Mouse (Mus musculus): ENCODE data around the gene Fgfr2. TPM values are rescaled to one million over a fixed set of nuclear protein-coding genes. Genes with fewer than 3 reads are reported as not detected.

The Fgfr2 gene
- polyA plus RNA-seq, 1 experiment, result 14.8 TPM

DNA sequence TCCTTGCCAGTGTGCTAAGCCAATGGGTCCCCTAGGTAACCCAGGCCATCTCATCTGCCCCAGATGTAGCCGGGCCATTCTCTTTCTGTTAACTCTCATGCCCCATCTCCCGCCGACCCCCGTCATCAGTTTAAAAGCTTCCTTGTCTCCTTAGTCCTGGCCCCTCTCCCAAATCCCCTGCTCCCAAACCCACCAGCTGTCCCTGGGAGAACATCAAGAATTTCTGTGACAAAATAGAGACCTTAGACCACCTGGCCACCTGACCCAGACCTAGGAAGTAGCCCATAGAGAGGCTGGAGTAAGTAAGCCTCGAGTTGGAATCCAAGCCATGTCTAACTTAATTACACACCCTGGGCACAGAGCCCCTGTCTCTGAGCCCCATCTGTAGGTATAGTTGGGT, 232.9 kb downstream of the Fgfr2 start:
- Histone ChIP-seq H3K4me1 (ENCODE audit: control insufficient read depth, insufficient read depth, low read length) (peaks cover 9% of the 10 kb centered on the region), H3K27ac (ENCODE audit: insufficient read depth, low read depth, low read length) (no peak overlapping the region), H3K4me3 (ENCODE audit: insufficient read depth, low read depth, low read length) (no peak overlapping the region), H3K36me3 (ENCODE audit: control insufficient read depth, insufficient read depth, low read length) (no peaks in the 10 kb centered on the region), H3K27me3 (replicated peaks; ENCODE audit: control insufficient read depth, insufficient read depth, low read length) (no peaks in the 10 kb centered on the region)
- WGBS, result 89% methylated on average over 5 of the region's 5 CpGs
- no peak for DNase-seq
- no peak for TF ChIP-seq CTCF (conservative IDR thresholded peaks at IDR 0.05; ENCODE audit: insufficient read depth, insufficient read length, low read depth, low read length)
- TF ChIP-seq POLR2A (IDR thresholded peaks at IDR 0.05; ENCODE audit: low read depth, low read length), result no peak

DNA sequence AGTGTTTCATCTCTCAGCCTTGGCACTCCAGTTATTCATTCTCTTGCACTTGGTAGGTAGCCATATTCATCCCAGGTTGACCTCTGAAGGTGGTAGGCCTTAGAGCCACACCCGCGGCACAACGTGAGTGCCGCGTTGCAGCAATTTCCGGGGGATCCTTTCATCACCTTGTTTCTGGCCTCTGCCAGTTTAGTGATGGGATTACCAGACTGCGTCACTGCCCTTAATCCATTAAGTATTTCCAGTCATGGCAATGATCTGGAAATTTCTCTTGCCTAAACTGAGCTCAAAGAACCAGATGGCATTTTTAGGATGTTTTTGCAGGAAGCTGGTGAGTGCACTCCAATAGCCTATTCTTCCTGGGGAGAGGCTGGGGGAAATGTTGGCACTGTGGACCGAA, 233.5 kb downstream of the Fgfr2 start:
- H3K27me3 ChIP-seq (replicated peaks; ENCODE audit: control insufficient read depth, insufficient read depth, low read length), result no peaks in the 10 kb centered on the region
- peaks cover 9% of the 10 kb centered on the region for H3K4me1 ChIP-seq (ENCODE audit: control insufficient read depth, insufficient read depth, low read length)
- H3K4me3 ChIP-seq (ENCODE audit: insufficient read depth, low read depth, low read length), result no peak overlapping the region
- WGBS, result 74% methylated on average over 8 of the region's 8 CpGs
- no peaks in the 10 kb centered on the region for H3K36me3 ChIP-seq (ENCODE audit: control insufficient read depth, insufficient read depth, low read length)
- TF ChIP-seq CTCF (conservative IDR thresholded peaks at IDR 0.05; ENCODE audit: insufficient read depth, insufficient read length, low read depth, low read length) (no peak), POLR2A (IDR thresholded peaks at IDR 0.05; ENCODE audit: low read depth, low read length) (no peak)
- DNase-seq, result no peak
- no peak overlapping the region for H3K27ac ChIP-seq (ENCODE audit: insufficient read depth, low read depth, low read length)

DNA sequence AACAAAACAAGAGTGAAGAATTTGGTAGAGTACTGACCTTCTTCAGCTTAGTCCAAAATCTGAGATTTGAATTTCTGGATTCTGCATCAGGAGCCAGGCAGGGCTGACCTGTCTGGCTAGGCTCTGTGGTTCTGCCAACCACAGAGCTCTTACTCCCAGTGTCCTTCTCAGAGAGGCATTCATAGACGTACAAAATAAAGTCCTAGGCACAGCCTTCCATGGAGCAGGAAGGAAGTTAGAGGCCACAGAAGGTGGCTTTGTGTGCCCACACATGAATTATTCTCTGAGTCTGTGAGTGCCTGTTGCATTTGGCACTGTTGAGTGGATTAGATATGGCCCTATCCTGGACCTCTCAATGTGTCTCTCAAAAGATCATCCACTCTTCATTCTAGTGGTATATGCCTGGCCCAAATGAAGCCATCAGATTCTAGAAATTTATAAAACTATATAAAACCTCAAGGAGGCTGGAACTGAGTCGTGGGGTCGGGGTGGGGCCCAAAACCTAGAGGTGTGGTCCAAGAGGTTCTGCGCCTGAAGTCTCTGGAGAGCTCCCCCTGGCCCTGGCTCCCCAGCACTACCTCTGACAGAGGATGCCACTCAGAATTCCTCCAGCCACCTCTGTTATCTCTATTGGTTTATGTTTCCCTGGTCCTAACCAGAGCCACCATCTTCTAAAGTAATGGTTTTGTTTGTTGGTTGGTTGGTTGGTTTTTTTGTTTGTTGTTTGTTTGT, 234.5 kb downstream of the Fgfr2 start:
- Histone ChIP-seq H3K4me1 (ENCODE audit: control insufficient read depth, insufficient read depth, low read length) (peaks cover 9% of the 10 kb centered on the region), H3K36me3 (ENCODE audit: control insufficient read depth, insufficient read depth, low read length) (no peaks in the 10 kb centered on the region), H3K27ac (ENCODE audit: insufficient read depth, low read depth, low read length) (0 out of 2 replicates have a peak overlapping the region, but pooled peaks have one; percentile 33), H3K27me3 (replicated peaks; ENCODE audit: control insufficient read depth, insufficient read depth, low read length) (no peaks in the 10 kb centered on the region), H3K4me3 (ENCODE audit: insufficient read depth, low read depth, low read length) (no peak overlapping the region)
- TF ChIP-seq POLR2A (IDR thresholded peaks at IDR 0.05; ENCODE audit: low read depth, low read length) (no peak), CTCF (conservative IDR thresholded peaks at IDR 0.05; ENCODE audit: insufficient read depth, insufficient read length, low read depth, low read length) (no peak)
- 66% methylated on average over 4 of the region's 4 CpGs for WGBS
- DNase-seq, result no peak

DNA sequence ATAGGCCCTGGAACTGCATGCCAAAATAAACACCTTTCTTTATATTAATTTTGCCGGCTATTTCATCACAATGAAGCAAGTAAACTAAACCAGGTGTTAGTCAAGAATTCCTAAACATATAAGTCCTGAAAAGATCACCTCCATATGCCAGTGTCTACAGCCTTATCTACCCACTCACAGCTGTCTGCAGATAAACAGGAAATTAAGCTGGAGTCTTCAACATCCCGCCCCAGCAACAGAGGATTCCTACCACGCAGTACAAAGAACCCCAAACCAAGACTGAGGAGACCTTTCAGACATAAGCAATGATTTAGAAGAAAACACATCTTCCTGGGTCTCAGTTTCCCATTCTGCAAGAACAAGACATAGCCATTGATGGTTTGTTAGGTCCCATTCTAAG, 235.1 kb downstream of the Fgfr2 start:
- TF ChIP-seq CTCF (conservative IDR thresholded peaks at IDR 0.05; ENCODE audit: insufficient read depth, insufficient read length, low read depth, low read length) (no peak), POLR2A (IDR thresholded peaks at IDR 0.05; ENCODE audit: low read depth, low read length) (no peak)
- WGBS, result 70% methylated on average over 3 of the region's 3 CpGs
- DNase-seq, result no peak
- Histone ChIP-seq H3K4me3 (ENCODE audit: insufficient read depth, low read depth, low read length) (no peak overlapping the region), H3K36me3 (ENCODE audit: control insufficient read depth, insufficient read depth, low read length) (no peaks in the 10 kb centered on the region), H3K27me3 (replicated peaks; ENCODE audit: control insufficient read depth, insufficient read depth, low read length) (no peaks in the 10 kb centered on the region), H3K4me1 (ENCODE audit: control insufficient read depth, insufficient read depth, low read length) (peaks cover 9% of the 10 kb centered on the region), H3K27ac (ENCODE audit: insufficient read depth, low read depth, low read length) (no peak overlapping the region)

DNA sequence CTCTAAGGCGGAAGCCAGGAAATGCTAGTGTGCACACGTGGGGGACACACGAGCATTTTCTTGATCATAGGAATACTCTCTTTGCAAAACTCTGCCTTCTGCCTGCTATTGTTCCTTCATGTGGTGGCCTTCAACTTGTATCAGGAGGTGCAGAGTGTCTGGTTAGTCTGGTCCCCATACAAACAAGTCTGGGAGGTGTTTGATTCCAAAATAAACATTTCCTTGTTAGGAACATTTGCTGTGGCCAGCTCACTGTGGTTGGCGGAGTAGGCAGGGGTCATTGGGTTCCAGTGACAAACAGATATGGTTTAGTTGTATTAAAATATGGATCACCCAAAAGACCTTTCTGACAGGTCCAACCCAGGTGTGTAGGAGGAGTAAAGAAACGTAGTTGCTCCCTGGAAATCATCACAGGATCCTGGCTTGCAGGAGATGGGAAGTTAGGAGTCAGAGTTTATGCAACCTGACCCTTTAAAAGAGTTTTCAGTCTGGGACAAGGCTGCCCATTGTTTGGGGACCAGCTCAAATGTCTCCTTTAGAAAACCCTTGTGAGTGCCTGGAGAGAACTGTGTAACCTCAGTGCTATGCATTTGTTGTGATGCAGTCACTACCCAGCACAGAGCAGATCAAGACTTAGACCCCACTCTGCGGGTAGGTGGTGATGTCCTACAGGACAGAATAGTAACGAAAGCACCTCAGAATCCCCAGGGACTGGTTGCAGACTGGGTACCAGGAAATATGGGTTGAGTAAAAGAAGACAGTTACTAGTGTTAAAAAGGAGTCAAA, 235.9 kb downstream of the Fgfr2 start:
- H3K36me3 ChIP-seq (ENCODE audit: control insufficient read depth, insufficient read depth, low read length), result peaks cover 2% of the 10 kb centered on the region; the same call in 1 of the 2 replicates
- peak; percentile 28 for DNase-seq
- H3K27me3 ChIP-seq (replicated peaks; ENCODE audit: control insufficient read depth, insufficient read depth, low read length), result no peaks in the 10 kb centered on the region
- no peak overlapping the region for H3K4me3 ChIP-seq (ENCODE audit: insufficient read depth, low read depth, low read length)
- no peak overlapping the region; the same call in 1 of the 2 replicates for H3K27ac ChIP-seq (ENCODE audit: insufficient read depth, low read depth, low read length)
- WGBS, result 51% methylated on average over 7 of the region's 7 CpGs
- TF ChIP-seq CTCF (conservative IDR thresholded peaks at IDR 0.05; ENCODE audit: insufficient read depth, insufficient read length, low read depth, low read length) (no peak), POLR2A (IDR thresholded peaks at IDR 0.05; ENCODE audit: low read depth, low read length) (no peak)
- H3K4me1 ChIP-seq (ENCODE audit: control insufficient read depth, insufficient read depth, low read length), result peaks cover under 1% of the 10 kb centered on the region; the same call in 1 of the 2 replicates

DNA sequence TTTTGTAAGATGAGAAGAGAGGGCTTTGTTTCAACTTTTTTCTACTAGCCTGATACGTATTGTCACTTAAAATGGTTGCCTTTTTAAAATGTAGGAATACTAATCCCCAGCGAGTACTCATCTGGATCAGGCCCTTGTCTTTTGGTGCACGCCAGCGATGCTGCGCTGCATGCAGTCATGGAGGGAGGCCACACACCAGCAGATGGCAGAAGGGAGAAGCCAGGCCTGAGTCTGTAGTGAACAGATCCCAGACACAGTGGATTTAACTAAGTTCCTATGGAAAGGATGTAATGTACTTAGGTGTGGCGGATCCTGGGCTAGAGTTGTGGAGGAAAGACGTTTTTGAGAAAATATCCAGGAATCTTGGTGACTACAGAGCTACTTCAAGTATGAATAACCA, 239.1 kb downstream of the Fgfr2 start:
- TF ChIP-seq CTCF (conservative IDR thresholded peaks at IDR 0.05; ENCODE audit: insufficient read depth, insufficient read length, low read depth, low read length), result peak; percentile 34
- TF ChIP-seq POLR2A (IDR thresholded peaks at IDR 0.05; ENCODE audit: low read depth, low read length), result no peak
- Histone ChIP-seq H3K27ac (ENCODE audit: insufficient read depth, low read depth, low read length) (no peak overlapping the region), H3K27me3 (replicated peaks; ENCODE audit: control insufficient read depth, insufficient read depth, low read length) (no peaks in the 10 kb centered on the region), H3K4me3 (ENCODE audit: insufficient read depth, low read depth, low read length) (no peak overlapping the region), H3K4me1 (ENCODE audit: control insufficient read depth, insufficient read depth, low read length) (no peaks in the 10 kb centered on the region), H3K36me3 (ENCODE audit: control insufficient read depth, insufficient read depth, low read length) (peaks cover 6% of the 10 kb centered on the region)
- WGBS, result 91% methylated on average over 7 of the region's 7 CpGs
- no peak for DNase-seq

DNA sequence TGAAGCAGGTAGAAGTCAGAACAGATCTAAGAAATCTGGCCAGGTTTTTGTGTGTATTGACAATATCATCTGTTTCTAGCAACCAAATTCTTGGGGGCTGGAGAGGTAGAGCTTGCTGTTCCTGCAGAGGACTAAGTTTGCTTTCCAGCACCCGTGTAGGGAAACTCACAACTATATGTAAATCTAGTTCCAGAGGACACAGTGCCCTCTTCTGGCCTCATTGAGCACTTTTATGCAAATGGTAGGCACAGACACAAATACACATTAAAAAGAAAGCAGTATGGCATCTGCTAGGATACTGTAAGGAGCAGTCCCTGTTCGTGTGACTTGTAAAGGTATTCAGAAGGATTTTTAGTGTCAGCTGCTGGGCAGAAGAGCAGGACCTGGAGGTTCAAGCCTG, 240.8 kb downstream of the Fgfr2 start:
- TF ChIP-seq CTCF (conservative IDR thresholded peaks at IDR 0.05; ENCODE audit: insufficient read depth, insufficient read length, low read depth, low read length) (peak; percentile 16; the same call in 1 of the 2 replicates), POLR2A (IDR thresholded peaks at IDR 0.05; ENCODE audit: low read depth, low read length) (no peak)
- Histone ChIP-seq H3K4me3 (ENCODE audit: insufficient read depth, low read depth, low read length) (no peak overlapping the region), H3K4me1 (ENCODE audit: control insufficient read depth, insufficient read depth, low read length) (no peaks in the 10 kb centered on the region), H3K27me3 (replicated peaks; ENCODE audit: control insufficient read depth, insufficient read depth, low read length) (no peaks in the 10 kb centered on the region), H3K27ac (ENCODE audit: insufficient read depth, low read depth, low read length) (no peak overlapping the region), H3K36me3 (ENCODE audit: control insufficient read depth, insufficient read depth, low read length) (peaks cover 12% of the 10 kb centered on the region)
- WGBS, result 76% methylated on average over 2 of the region's 2 CpGs
- no peak for DNase-seq

Data from kidney, adult 2 months (tissue).